Mouse (Mus musculus) kidney, embryonic 15.5 days (tissue): ENCODE results near the gene Ube2j2. TPM values are rescaled to one million over a fixed set of nuclear protein-coding genes. Genes with fewer than 3 reads are reported as not detected.

Experiments
- ATAC-seq: fragments of 200-750 bp; cut with Nextera tagmentation; replicated peaks from 2 replicates; pipeline ENCODE4 v1.8.0; 2017; ENCODE audit warnings: moderate TSS enrichment; ENCODE audit not compliant: low FRiP score
- H3K27ac ChIP-seq: fragments of 300-500 bp; sonication (generic); 2 replicates; pipeline ENCODE4 v1.5.1; 2015; ENCODE audit warnings: mild to moderate bottlenecking, inconsistent platforms
- H3K27me3 ChIP-seq: fragments of 300-500 bp; sonication (generic); 2 replicates; pipeline ENCODE4 v1.6.1; 2015; ENCODE audit warnings: inconsistent platforms
- H3K36me3 ChIP-seq: fragments of 300-500 bp; sonication (generic); 2 replicates; pipeline ENCODE4 v1.6.1; 2015; ENCODE audit warnings: inconsistent platforms
- H3K4me1 ChIP-seq: fragments of 300-500 bp; sonication (generic); 2 replicates; pipeline ENCODE4 v1.6.1; 2015; ENCODE audit warnings: inconsistent platforms
- H3K4me2 ChIP-seq: fragments of 300-500 bp; sonication (generic); 2 replicates; pipeline ENCODE4 v1.6.1; 2015; ENCODE audit warnings: moderate library complexity, mild to moderate bottlenecking, inconsistent platforms
- H3K4me3 ChIP-seq: fragments of 300-500 bp; sonication (generic); replicated peaks from 2 replicates; pipeline ENCODE4 v1.5.1; 2015; ENCODE audit warnings: mild to moderate bottlenecking, inconsistent platforms
- H3K9ac ChIP-seq: fragments of 300-500 bp; sonication (generic); 2 replicates; pipeline ENCODE4 v1.6.1; 2015; ENCODE audit warnings: mild to moderate bottlenecking, inconsistent platforms
- H3K9me3 ChIP-seq: fragments of 300-500 bp; sonication (generic); replicated peaks from 2 replicates; pipeline ENCODE4 v1.6.1; 2016; ENCODE audit warnings: inconsistent platforms
- WGBS: fragments of 180-500 bp; shearing (Covaris S2); methylation state at CpG from one replicate; pipeline ENCODE4 v1.1.7; 2015; ENCODE audit warnings: mixed read lengths; 5-methylcytosine and 5-hydroxymethylcytosine counted together
- microRNA-seq: library from miRNA; unstranded; fragments of <30 nt; microRNA quantifications from one replicate; pipeline ENCODE4, GENCODE M21; 2016
- polyA plus RNA-seq: library from polyadenylated mRNA; unstranded; fragments of >200 nt; fragmentation: Nextera tagmentation; extraction: Ambion mirVana; gene quantifications from 2 replicates; pipeline ENCODE4 v1.2.1, GENCODE M21; 2015

The Ube2j2 gene
- polyA plus RNA-seq, 1 experiment from 2014 or later = 110 TPM

GRCm38 (mm10) chr4:156004109-156004508 lies 60.5 kb downstream of the Ube2j2 start:
- Histone ChIP-seq H3K4me3 (no peak overlapping the region), H3K27me3 (no peaks in the 10 kb centered on the region), H3K4me1 (no peaks in the 10 kb centered on the region), H3K9ac (no peak overlapping the region), H3K4me2 (no peak overlapping the region), H3K9me3 (no peaks in the 10 kb centered on the region), H3K36me3 (peaks cover 94% of the 10 kb centered on the region), H3K27ac (no peak overlapping the region)
- 95% methylated on average over 3 of the region's 3 CpGs for WGBS
- ATAC-seq = no peak

GRCm38 (mm10) chr4:156008369-156008768 lies 64.7 kb downstream of the Ube2j2 start:
- H3K36me3 ChIP-seq = peaks cover 95% of the 10 kb centered on the region
- no peak for ATAC-seq
- H3K9ac ChIP-seq = no peak overlapping the region
- H3K4me1 ChIP-seq = no peaks in the 10 kb centered on the region
- no peaks in the 10 kb centered on the region for H3K9me3 ChIP-seq
- no peaks in the 10 kb centered on the region for H3K27me3 ChIP-seq
- 95% methylated on average over 4 of the region's 4 CpGs for WGBS
- H3K27ac ChIP-seq = no peak overlapping the region
- no peak overlapping the region for H3K4me3 ChIP-seq
- H3K4me2 ChIP-seq = no peak overlapping the region

Small RNA genes within 50 kb of the gene (microRNA-seq; reads per million reads assigned to microRNA genes)
- not detected for gene Gm22991

Other genes starting within 250 kb of the Ube2j2 start
- gene Fndc10, start 249.5 kb upstream of the Ube2j2 start, polyA plus RNA-seq = 4.9 and 5.3 TPM in 2 replicates
- gene Ssu72, start 239.0 kb upstream of the Ube2j2 start, polyA plus RNA-seq = 144 and 145 TPM in 2 replicates
- gene Tmem240, start 209.0 kb upstream of the Ube2j2 start, polyA plus RNA-seq = 0.50 and 1.0 TPM in 2 replicates
- 115 and 124 TPM in 2 replicates for gene Atad3a, start 182.7 kb upstream of the Ube2j2 start, polyA plus RNA-seq
- gene Vwa1, start 169.1 kb upstream of the Ube2j2 start, polyA plus RNA-seq = 5.6 and 7.7 TPM in 2 replicates
- 0.42 and 0.47 TPM in 2 replicates for gene Tmem88b, start 158.0 kb upstream of the Ube2j2 start, polyA plus RNA-seq
- 0.19 and 0.34 TPM in 2 replicates for gene Ankrd65, start 153.4 kb upstream of the Ube2j2 start, polyA plus RNA-seq
- 217 and 226 TPM in 2 replicates for gene Mrpl20, start 141.0 kb upstream of the Ube2j2 start, polyA plus RNA-seq
- 158 and 173 TPM in 2 replicates for gene Ccnl2, start 131.3 kb upstream of the Ube2j2 start, polyA plus RNA-seq
- gene Aurkaip1, start 112.6 kb upstream of the Ube2j2 start, polyA plus RNA-seq = 149 and 158 TPM in 2 replicates
- 90.7 and 106 TPM in 2 replicates for gene Mxra8, start 104.2 kb upstream of the Ube2j2 start, polyA plus RNA-seq
- gene Dvl1, start 96.4 kb upstream of the Ube2j2 start, polyA plus RNA-seq = 5.2 and 5.3 TPM in 2 replicates
- 0.18 and 0.19 TPM in 2 replicates for gene Tas1r3, start 80.5 kb upstream of the Ube2j2 start, polyA plus RNA-seq
- 13.0 and 15.2 TPM in 2 replicates for gene Cptp, start 74.4 kb upstream of the Ube2j2 start, polyA plus RNA-seq
- gene Ints11, start 74.3 kb upstream of the Ube2j2 start, polyA plus RNA-seq = 72.5 and 78.0 TPM in 2 replicates
- gene Pusl1, start 52.0 kb upstream of the Ube2j2 start, polyA plus RNA-seq = 47.7 and 52.1 TPM in 2 replicates
- 17.3 and 18.7 TPM in 2 replicates for gene Acap3, start 52.0 kb upstream of the Ube2j2 start, polyA plus RNA-seq
- 118 and 121 TPM in 2 replicates for gene C1qtnf12, start 18.5 kb downstream of the Ube2j2 start, polyA plus RNA-seq
- gene B3galt6, start 48.8 kb downstream of the Ube2j2 start, polyA plus RNA-seq = 17.5 and 18.1 TPM in 2 replicates
- 158 and 161 TPM in 2 replicates for gene Sdf4, start 49.0 kb downstream of the Ube2j2 start, polyA plus RNA-seq
- 0.72 and 0.78 TPM in 2 replicates for gene Tnfrsf4, start 70.0 kb downstream of the Ube2j2 start, polyA plus RNA-seq
- gene Tnfrsf18, start 82.3 kb downstream of the Ube2j2 start, polyA plus RNA-seq = 1.7 and 2.4 TPM in 2 replicates
- 7.8 TPM in 2 replicates for gene Ttll10, start 115.6 kb downstream of the Ube2j2 start, polyA plus RNA-seq
- gene 9430015G10Rik, start 166.2 kb downstream of the Ube2j2 start, polyA plus RNA-seq = 39.4 and 42.8 TPM in 2 replicates
- gene Rnf223, start 186.7 kb downstream of the Ube2j2 start, polyA plus RNA-seq = 0.14 and 0.34 TPM in 2 replicates